Mouse (Mus musculus) embryonic fibroblast, embryonic 13.5 days (primary cell): ENCODE results near the gene Ciart.

Experiments
- CTCF ChIP-seq: IDR thresholded peaks from 2 replicates; pipeline ENCODE4 v1.5.1; 2011; ENCODE audit warnings: mild to moderate bottlenecking, control low read depth, low read length, moderate library complexity, borderline replicate concordance; ENCODE audit not compliant: insufficient read depth
- POLR2A ChIP-seq: IDR thresholded peaks from 2 replicates; pipeline ENCODE4 v1.6.1; 2011; ENCODE audit warnings: low read depth, mild to moderate bottlenecking, control low read depth, low read length, moderate library complexity

DNA sequence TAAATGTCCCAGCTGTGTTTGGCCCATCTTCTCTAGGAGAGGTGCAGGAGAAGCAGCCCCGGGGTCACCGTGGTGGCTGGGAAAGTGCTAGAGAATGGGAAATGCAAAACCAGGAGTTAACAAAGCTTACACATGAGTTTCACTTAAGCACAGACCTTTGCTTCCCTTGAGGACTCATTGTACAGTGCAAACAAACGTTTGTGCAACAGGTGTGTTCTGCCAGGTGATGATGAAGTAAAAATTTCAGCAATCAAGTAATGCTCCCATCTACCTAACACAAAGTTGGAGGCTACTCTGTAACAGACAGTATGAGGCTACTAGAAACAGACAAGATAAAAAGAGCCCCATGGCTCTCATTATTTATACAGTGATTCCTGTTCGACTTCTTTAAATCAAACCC is 3.0 kb downstream of the Ciart start:
- no peak for TF ChIP-seq CTCF
- no peak for TF ChIP-seq POLR2A
